Mouse (Mus musculus): ENCODE measurements around the gene Ints1. TPM values are rescaled to one million over a fixed set of nuclear protein-coding genes. Genes with fewer than 3 reads are reported as not detected.

Gene Ints1
- polyA plus RNA-seq, 1 experiment from 2014 or later: 22.2 TPM

GRCm38 (mm10) chr5:139791227-139792158, 16.0 kb upstream of the Ints1 start, which contains the start of gene Mafk:
Mafk (plus strand) TSS chr5:139791513.
- Histone ChIP-seq H3K27ac (peak within 1 kb of the TSS; percentile 90), H3K9ac (peak within 1 kb of the TSS; percentile 68), H3K4me1 (replicated peaks) (peaks cover 45% of the 10 kb centered on the region), H3K4me3 (replicated peaks) (peak within 1 kb of the TSS; percentile 78), H3K4me2 (replicated peaks) (peak within 1 kb of the TSS; percentile 97), H3K9me3 (no peaks in the 10 kb centered on the region), H3K27me3 (replicated peaks) (no peaks in the 10 kb centered on the region), H3K36me3 (no peaks in the 10 kb centered on the region)
- WGBS: under 1% methylated on average over 92 of the region's 92 CpGs
- peak; percentile 90 for ATAC-seq

GRCm38 (mm10) chr5:139789466-139789865, 14.0 kb upstream of the Ints1 start:
- Histone ChIP-seq H3K27me3 (replicated peaks) (no peaks in the 10 kb centered on the region), H3K9me3 (no peaks in the 10 kb centered on the region), H3K9ac (no peak overlapping the region), H3K4me2 (replicated peaks) (no peak overlapping the region), H3K36me3 (no peaks in the 10 kb centered on the region), H3K4me3 (replicated peaks) (no peak overlapping the region), H3K27ac (no peak overlapping the region), H3K4me1 (replicated peaks) (peaks cover 27% of the 10 kb centered on the region)
- WGBS: 54% methylated on average over 4 of the region's 4 CpGs
- ATAC-seq: no peak

GRCm38 (mm10) chr5:139781406-139781805, 5.9 kb upstream of the Ints1 start:
- WGBS: 78% methylated on average over 8 of the region's 8 CpGs
- no peak for ATAC-seq
- Histone ChIP-seq H3K9ac (no peak overlapping the region), H3K4me1 (replicated peaks) (no peaks in the 10 kb centered on the region), H3K4me3 (replicated peaks) (no peak overlapping the region), H3K27me3 (replicated peaks) (no peaks in the 10 kb centered on the region), H3K27ac (no peak overlapping the region), H3K36me3 (no peaks in the 10 kb centered on the region), H3K9me3 (no peaks in the 10 kb centered on the region), H3K4me2 (replicated peaks) (no peak overlapping the region)

GRCm38 (mm10) chr5:139776966-139777365, 1.5 kb upstream of the Ints1 start:
- H3K4me1 ChIP-seq (replicated peaks): peaks cover 6% of the 10 kb centered on the region
- no peaks in the 10 kb centered on the region for H3K27me3 ChIP-seq (replicated peaks)
- no peak overlapping the region for H3K9ac ChIP-seq
- H3K4me2 ChIP-seq (replicated peaks): no peak overlapping the region
- H3K4me3 ChIP-seq (replicated peaks): no peak overlapping the region
- no peak overlapping the region for H3K27ac ChIP-seq
- peaks cover 3% of the 10 kb centered on the region; the same call in 1 of the 2 replicates for H3K36me3 ChIP-seq
- no peak for ATAC-seq
- H3K9me3 ChIP-seq: no peaks in the 10 kb centered on the region
- 77% methylated on average over 5 of the region's 5 CpGs for WGBS

- Histone ChIP-seq H3K9ac (no peak overlapping the region), H3K4me1 (replicated peaks) (no peaks in the 10 kb centered on the region), H3K9me3 (no peaks in the 10 kb centered on the region), H3K27ac (no peak overlapping the region), H3K4me2 (replicated peaks) (no peak overlapping the region), H3K36me3 (peaks cover 64% of the 10 kb centered on the region), H3K4me3 (replicated peaks) (no peak overlapping the region), H3K27me3 (replicated peaks) (no peaks in the 10 kb centered on the region)
- WGBS: 93% methylated on average over 8 of the region's 8 CpGs
- no peak for ATAC-seq
Observed at GRCm38 (mm10) chr5:139768216-139768615, 7.3 kb downstream of the Ints1 start.

- no peaks in the 10 kb centered on the region for H3K9me3 ChIP-seq
- H3K4me2 ChIP-seq (replicated peaks): no peak overlapping the region
- H3K9ac ChIP-seq: no peak overlapping the region
- no peak overlapping the region for H3K27ac ChIP-seq
- no peaks in the 10 kb centered on the region for H3K27me3 ChIP-seq (replicated peaks)
- no peak for ATAC-seq
- peaks cover 63% of the 10 kb centered on the region for H3K36me3 ChIP-seq
- no peaks in the 10 kb centered on the region for H3K4me1 ChIP-seq (replicated peaks)
- no peak overlapping the region for H3K4me3 ChIP-seq (replicated peaks)
- 68% methylated on average over 11 of the region's 11 CpGs for WGBS
Observed at GRCm38 (mm10) chr5:139764296-139764695, 11.2 kb downstream of the Ints1 start.

GRCm38 (mm10) chr5:139758096-139758495, 17.4 kb downstream of the Ints1 start:
- 85% methylated on average over 16 of the region's 16 CpGs for WGBS
- no peak for ATAC-seq

GRCm38 (mm10) chr5:139756586-139756985, 18.9 kb downstream of the Ints1 start:
- Histone ChIP-seq H3K36me3 (peaks cover 53% of the 10 kb centered on the region), H3K4me3 (replicated peaks) (no peak overlapping the region), H3K4me1 (replicated peaks) (no peaks in the 10 kb centered on the region), H3K4me2 (replicated peaks) (no peak overlapping the region), H3K27me3 (replicated peaks) (no peaks in the 10 kb centered on the region), H3K9ac (no peak overlapping the region), H3K27ac (no peak overlapping the region), H3K9me3 (no peaks in the 10 kb centered on the region)
- 100% methylated on average over 2 of the region's 2 CpGs for WGBS
- no peak for ATAC-seq

More at GRCm38 (mm10) chr5:139758096-139758495, 17.4 kb downstream of the Ints1 start:
- Histone ChIP-seq H3K27me3 (replicated peaks) (no peaks in the 10 kb centered on the region), H3K4me3 (replicated peaks) (no peak overlapping the region), H3K4me1 (replicated peaks) (no peaks in the 10 kb centered on the region), H3K27ac (no peak overlapping the region), H3K4me2 (replicated peaks) (no peak overlapping the region), H3K36me3 (peaks cover 61% of the 10 kb centered on the region), H3K9me3 (no peaks in the 10 kb centered on the region), H3K9ac (no peak overlapping the region)

- 89% methylated on average over 12 of the region's 12 CpGs for WGBS
- no peaks in the 10 kb centered on the region for H3K4me1 ChIP-seq (replicated peaks)
- no peak overlapping the region for H3K27ac ChIP-seq
- H3K4me2 ChIP-seq (replicated peaks): no peak overlapping the region
- no peak overlapping the region for H3K9ac ChIP-seq
- no peaks in the 10 kb centered on the region for H3K27me3 ChIP-seq (replicated peaks)
- no peak for ATAC-seq
- no peaks in the 10 kb centered on the region for H3K9me3 ChIP-seq
- no peak overlapping the region for H3K4me3 ChIP-seq (replicated peaks)
- peaks cover 54% of the 10 kb centered on the region for H3K36me3 ChIP-seq
Observed at GRCm38 (mm10) chr5:139756135-139756534, 19.3 kb downstream of the Ints1 start.

- WGBS: 31% methylated on average over 12 of the region's 12 CpGs
Observed at GRCm38 (mm10) chr5:139754753-139755152, 20.7 kb downstream of the Ints1 start.

GRCm38 (mm10) chr5:139750535-139750934, 24.9 kb downstream of the Ints1 start:
- no peaks in the 10 kb centered on the region for H3K27me3 ChIP-seq (replicated peaks)
- no peak overlapping the region for H3K4me3 ChIP-seq (replicated peaks)
- no peak overlapping the region for H3K4me2 ChIP-seq (replicated peaks)
- no peaks in the 10 kb centered on the region for H3K9me3 ChIP-seq
- no peaks in the 10 kb centered on the region for H3K4me1 ChIP-seq (replicated peaks)
- H3K27ac ChIP-seq: no peak overlapping the region
- H3K36me3 ChIP-seq: 0 out of 2 replicates have a peak, but pooled peaks cover 11% of the 10 kb centered on the region
- 0 out of 2 replicates have a peak, but pooled peaks have one; percentile 37 for ATAC-seq
- H3K9ac ChIP-seq: no peak overlapping the region

More at GRCm38 (mm10) chr5:139754753-139755152, 20.7 kb downstream of the Ints1 start:
- H3K9ac ChIP-seq: no peak overlapping the region
- no peak overlapping the region for H3K27ac ChIP-seq
- no peaks in the 10 kb centered on the region for H3K4me1 ChIP-seq (replicated peaks)
- ATAC-seq: no peak
- H3K36me3 ChIP-seq: peaks cover 43% of the 10 kb centered on the region
- H3K4me3 ChIP-seq (replicated peaks): no peak overlapping the region
- no peak overlapping the region for H3K4me2 ChIP-seq (replicated peaks)
- no peaks in the 10 kb centered on the region for H3K9me3 ChIP-seq
- no peaks in the 10 kb centered on the region for H3K27me3 ChIP-seq (replicated peaks)

GRCm38 (mm10) chr5:139749413-139750125, 25.9 kb downstream of the Ints1 start:
- 0 out of 2 replicates have a peak, but pooled peaks cover 5% of the 10 kb centered on the region for H3K36me3 ChIP-seq
- 86% methylated on average over 16 of the region's 16 CpGs for WGBS
- no peak for ATAC-seq
- H3K4me1 ChIP-seq (replicated peaks): no peaks in the 10 kb centered on the region
- H3K27me3 ChIP-seq (replicated peaks): no peaks in the 10 kb centered on the region
- no peak overlapping the region for H3K27ac ChIP-seq
- H3K9me3 ChIP-seq: no peaks in the 10 kb centered on the region
- H3K4me3 ChIP-seq (replicated peaks): no peak overlapping the region
- H3K4me2 ChIP-seq (replicated peaks): no peak overlapping the region
- no peak overlapping the region for H3K9ac ChIP-seq
